Mouse (Mus musculus) brain, embryonic 14.5 days (tissue): ENCODE measurements around the gene Bcl2l15.
"Not testable (repeated sequence)": the region's sequence is repeated elsewhere in the genome, so short reads cannot be mapped to it uniquely, and the experiment has no call there.

Experiments used
- CTCF ChIP-seq: fragments of 200-500 bp; IDR thresholded peaks from 2 replicates; pipeline ENCODE4 v1.5.1; 2012; ENCODE audit warnings: inconsistent platforms, mild to moderate bottlenecking, moderate library complexity, borderline replicate concordance; ENCODE audit not compliant: insufficient read depth, insufficient read length; ENCODE audit errors: extremely low read depth
- POLR2A ChIP-seq: fragments of 200-500 bp; IDR thresholded peaks from 2 replicates; pipeline ENCODE4 v1.6.1; 2012; ENCODE audit warnings: mild to moderate bottlenecking, inconsistent platforms, borderline replicate concordance; ENCODE audit not compliant: poor library complexity, insufficient read depth, insufficient read length, severe bottlenecking; ENCODE audit errors: extremely low read depth

DNA sequence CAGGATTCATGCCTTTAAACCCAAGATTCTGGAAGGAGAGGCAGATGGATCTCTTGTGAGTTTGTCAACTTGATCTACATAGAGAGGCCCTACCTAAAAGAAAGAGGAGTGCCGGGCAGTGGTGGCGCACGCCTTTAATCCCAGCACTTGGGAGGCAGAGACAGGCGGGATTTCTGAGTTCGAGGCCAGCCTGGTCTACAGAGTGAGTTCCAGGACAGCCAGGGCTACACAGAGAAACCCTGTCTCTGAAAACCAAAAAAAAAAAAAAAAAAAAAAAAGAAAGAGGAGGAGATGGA, 40.3 kb upstream of the Bcl2l15 start:
- TF ChIP-seq POLR2A, CTCF: not testable (repeated sequence)
